Mouse (Mus musculus) kidney, postnatal 25 days (tissue): ENCODE measurements around the gene Zfp827.

Source experiments
- DNase-seq, 2 experiments: peaks; one replicate each; pipeline ENCODE4 v3.0.0; 2021; ENCODE audit warnings: mixed read lengths in 2 of 2

The Zfp827 gene

GRCm38 (mm10) chr8:79027977-79028487, at the start of gene Zfp827:
Gene Zfp827, plus strand, starts transcription at chr8:79028437.
- peak; percentile 81 to 89 for DNase-seq

DNA sequence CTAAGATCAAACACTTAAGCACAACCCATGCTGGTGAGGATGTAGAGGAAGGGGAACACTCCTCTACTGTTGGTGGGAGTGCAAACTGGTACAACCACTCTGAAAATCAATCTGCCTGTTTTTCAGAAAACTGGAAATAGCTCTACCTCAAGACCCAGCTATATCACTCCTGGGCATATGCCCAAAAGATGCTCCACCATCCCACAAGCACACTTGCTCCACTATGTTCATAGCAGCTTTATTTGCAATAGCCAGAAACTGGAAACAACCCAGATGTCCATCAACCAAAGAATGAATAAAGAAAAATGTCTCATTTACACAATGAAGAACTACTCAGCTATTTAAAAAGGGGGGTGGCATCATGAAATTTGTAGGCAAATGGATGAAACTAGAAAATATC, 23.9 kb upstream of the Zfp827 start:
- no peak for DNase-seq

DNA sequence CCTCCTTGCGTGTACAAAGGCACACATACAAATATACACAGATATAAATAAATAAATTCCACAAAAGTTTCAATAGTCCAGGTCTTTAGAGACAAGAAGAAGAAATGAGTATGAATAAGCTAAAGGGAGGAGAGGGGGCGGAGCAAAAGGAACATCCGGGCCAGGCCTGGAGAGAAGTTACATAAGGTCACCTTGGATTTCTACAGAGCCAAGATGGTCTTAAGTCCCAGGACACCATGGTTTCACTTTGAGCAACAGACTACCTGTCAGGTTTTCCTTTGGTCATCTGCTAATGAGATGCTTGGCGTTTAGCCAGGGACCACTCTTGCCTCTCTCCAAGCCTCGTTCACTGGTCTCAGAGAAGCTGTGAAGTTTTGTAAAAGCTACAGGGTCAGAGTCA, 13.2 kb upstream of the Zfp827 start:
- DNase-seq, result no peak

GRCm38 (mm10) chr8:79016076-79016475, 12.2 kb upstream of the Zfp827 start:
- DNase-seq, result no peak

GRCm38 (mm10) chr8:79016583-79016982, 11.7 kb upstream of the Zfp827 start:
- DNase-seq, result no peak

- no peak for DNase-seq
Observed at GRCm38 (mm10) chr8:79023922-79024321, 4.3 kb upstream of the Zfp827 start.

DNA sequence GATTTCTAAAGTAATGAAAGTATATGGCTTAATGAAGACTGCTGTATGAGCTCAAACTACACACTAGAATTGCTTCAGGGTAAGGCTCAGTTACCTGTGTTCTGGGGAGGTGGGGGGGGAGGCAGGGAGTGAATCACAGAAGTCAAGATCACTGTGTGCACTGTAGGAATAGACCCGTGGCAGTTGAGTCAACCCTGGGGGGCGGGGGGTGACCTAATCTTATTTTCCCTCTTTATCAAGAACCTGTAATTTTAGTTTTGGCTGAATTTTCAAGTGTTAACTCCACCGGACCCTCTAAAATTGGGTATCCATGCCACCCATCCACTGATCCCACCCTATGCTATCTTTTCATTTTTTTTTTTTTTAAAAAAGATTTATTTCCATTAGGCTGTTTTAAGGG, 918 bp upstream of the Zfp827 start:
- no peak for DNase-seq

DNA sequence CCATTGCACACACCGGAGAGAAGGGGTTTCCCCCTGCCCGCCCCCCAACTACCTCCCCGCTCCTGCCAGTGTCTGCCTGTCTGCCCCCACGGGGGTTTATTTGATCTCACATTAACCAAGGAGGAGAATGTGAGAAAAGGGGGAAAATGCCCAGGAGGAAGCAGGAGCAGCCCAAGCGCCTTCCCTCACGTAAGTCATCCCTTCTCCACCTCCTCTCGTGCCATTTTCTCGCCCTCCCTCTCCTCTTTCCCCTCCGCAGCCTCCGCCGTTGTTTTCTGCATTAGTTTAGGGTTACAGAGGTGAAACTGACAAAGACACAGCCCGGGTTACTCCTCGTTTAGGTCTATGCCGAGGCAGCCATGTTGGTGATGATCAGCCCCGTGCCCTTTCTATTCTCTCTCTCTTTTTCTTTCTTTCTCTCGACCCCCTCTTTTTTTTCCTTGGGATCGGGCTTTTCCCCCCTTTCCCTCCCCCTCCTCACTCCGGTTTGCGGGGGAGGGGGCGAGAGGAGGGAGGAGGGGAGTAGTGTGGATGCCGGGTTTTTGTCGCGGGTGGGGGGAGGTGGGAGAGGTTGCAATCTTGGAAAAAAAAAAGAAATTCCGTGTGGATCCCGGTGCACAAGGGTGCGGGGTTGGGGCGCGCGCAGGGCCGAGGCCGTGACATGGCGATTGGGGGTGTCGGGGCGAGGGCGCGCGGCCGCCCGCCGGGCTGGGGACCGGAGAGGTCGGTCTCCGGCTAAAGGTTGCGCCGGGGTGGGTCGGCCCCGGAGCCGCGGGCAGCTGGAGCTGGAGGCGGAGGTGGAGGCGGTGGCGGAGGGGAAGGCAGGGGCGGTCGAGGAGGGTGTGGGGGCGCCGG, 531 bp downstream of the Zfp827 start:
- DNase-seq, result peak; percentile 51 to 79

DNA sequence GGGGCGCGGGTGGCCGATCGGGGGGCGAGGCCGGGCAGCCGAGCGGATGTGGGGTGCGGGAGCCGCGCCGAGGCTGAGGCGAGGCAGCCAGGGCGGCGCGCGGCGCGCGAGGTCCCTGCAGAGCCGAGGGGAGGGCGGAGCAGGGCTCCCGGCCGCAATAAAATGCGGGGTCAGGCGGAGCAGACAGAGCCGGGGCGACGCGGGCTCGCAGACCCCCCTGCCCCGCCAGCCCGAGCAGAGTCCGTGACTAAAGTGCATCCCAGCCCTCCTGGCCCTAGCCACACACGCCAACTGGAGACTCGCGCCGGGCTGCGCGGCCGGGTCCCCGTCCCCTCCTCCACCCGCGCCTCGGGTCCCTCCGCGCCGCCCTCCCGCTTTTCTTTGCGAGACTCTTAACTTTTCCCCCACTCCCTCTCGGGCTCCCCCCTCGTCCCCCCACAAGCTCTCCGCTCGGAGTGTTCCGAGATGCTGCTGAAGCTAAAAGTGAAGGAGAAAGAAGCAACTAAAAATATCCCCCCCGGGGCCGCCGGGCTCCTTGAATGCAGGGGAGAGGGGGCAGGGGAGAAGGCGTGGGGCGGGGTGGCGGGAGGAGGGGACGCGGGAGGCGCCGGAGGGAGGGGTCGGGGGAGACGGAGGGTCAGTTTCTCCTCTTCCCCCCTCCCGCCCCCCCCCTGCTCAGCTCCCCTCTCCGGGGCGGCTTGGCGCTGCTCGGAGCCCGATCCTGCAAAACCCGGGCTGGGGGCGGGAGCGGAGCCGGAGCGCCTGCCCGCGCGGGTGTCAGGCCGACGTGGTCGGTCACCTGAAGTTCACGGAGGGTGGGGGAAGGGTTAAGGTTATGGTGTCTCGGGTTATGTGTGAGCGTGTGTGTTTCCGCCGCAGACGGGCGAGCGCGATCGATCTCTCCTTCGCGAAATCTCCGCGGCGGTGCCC, 1.4 kb downstream of the Zfp827 start:
- peak; percentile 70 to 87 for DNase-seq

DNA sequence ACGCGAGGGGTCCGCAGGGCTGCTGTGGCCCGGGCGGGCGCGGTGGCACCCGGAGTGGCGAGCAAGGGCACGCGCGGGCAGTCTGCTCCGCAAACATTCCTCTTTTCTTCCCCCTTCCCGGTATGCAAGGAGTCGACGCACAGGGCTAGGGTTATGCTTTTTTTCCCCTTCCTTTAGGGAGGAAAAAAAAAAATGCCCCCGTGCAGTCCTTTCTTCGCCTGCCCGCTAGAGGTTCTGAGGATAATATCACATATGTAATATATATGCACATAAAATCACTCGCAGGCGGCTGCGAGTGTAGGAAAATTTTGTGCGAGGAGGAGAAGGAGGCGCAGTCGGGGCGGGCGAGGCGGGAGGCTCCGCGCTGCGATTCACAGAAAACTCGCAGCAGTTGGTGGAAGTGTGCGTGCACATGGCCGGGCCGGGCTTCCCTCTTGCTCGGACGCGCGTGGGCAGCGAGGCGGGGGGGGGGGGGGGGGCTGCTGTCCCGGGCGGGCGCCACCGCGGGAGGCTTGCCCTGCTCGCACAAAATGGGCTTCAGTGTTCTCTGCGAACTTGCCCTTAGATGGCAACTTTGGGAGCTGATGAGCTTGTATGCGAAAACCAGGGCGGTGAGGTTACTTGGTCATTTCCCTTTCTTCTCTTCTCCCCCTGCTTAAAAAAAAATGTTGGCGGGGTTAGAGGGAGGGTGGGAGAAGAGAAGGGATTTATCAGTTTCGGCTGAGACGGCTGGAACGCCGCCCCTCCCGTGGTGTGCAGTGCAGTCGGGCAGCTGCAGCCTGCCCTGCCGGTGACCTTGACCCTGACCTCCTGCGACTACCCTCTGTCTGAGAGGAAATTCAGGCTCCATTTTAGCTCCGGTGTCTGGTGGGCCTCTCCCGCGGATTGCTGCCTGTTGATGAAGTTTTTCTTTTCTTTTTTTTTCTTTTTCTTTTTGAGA, 2.4 kb downstream of the Zfp827 start:
- peak; percentile 78 to 85 for DNase-seq

DNA sequence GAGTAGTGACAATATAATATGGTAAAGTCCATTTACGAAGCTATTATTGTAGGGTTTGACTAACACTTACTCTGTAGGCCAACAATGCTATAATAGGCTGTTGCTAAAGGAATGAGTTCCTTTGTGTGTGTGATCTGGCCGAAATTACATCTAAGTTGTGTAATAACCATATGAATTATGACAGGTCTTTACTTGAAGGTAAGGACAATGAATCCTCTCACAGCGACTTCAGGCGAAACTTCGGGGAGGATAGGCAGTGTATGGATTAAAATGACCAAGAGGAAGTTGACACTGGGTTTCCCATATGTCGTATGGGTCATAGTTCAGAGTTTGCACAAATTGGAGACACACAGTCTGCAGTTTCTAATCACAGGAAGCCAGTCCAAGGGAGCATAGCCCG, 9.3 kb downstream of the Zfp827 start:
- no peak for DNase-seq

DNA sequence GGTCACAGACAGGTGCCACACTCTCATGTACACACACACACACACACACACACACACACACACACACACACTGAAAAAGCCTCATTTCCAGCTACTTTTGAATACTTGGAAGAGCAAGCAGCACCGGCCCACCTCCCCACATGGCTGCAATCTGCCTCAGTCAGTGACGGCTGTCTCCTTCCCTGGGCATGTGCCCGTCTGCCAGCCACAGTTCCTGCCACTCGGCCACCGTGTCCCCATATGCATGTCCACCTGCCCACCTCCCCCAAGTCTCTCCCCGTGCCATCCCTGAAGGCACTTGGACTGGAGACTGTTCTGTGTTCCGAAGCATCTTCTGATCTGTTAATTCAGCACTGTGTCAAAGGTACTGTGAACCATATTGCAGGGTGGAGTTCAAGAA, 9.8 kb downstream of the Zfp827 start:
- no peak for DNase-seq

GRCm38 (mm10) chr8:79041429-79041828, 13.2 kb downstream of the Zfp827 start:
- DNase-seq, result no peak

DNA sequence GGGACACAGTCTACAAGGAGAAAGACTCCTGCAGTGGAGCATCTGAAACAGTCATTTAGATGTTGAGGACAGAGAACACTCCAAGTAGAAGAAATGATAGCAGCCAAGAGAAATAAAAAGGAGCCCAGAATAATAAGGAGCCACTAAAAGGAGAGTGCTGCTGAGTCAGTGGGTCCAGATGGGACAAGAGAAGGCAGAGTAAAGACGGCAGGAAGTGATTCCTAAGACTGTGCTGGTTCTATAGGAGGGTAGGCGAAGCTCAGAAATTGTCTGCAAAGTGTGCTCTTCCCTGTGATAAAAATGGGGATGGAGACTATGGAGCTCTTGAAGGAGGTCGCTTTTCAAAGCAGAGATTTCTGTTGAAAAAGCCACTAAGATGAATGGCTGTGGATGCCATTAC, 14.0 kb downstream of the Zfp827 start:
- no peak for DNase-seq

DNA sequence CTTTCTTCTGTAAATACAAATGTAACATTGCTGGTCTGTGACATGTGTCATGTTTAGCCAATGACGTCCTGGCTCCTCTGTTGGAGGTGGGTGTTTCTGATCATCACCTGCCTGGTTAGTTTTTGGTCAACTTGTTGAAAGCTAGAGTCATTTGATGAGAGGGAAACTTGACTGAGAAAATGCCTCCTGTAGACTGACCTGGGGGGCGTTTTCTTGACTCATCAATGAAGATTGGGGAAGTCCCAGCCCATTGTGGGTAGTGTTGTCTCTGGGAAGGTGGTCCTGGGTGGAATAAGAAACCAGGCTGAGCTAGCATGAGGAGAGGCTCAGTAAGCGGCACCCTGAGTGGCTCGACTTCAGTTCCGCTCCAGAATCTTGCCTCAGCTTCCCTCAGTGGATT, 16.4 kb downstream of the Zfp827 start:
- DNase-seq, result no peak

DNA sequence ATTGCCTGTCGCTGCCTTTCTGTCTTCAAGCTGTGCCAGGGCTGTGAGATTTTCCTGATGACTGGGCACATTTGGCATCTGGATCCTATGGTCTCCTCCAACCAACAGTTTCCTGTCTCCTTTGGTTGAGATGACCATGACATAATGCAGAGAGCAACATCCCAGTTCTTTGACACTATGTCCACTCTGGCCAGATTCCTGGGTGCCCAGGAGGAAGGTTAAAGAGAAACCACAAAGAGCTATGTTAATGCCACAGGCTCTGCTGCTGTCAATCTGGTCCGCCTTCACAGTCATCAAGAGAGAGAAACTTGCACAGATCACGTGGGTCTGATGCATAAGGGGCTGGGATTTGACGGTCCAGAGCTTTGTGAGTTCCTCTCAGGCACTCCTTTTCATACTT, 18.4 kb downstream of the Zfp827 start:
- DNase-seq, result no peak

- peak in 1 of 2 experiments; percentile 11 for DNase-seq
Observed at GRCm38 (mm10) chr8:79048388-79049005, 20.3 kb downstream of the Zfp827 start.

DNA sequence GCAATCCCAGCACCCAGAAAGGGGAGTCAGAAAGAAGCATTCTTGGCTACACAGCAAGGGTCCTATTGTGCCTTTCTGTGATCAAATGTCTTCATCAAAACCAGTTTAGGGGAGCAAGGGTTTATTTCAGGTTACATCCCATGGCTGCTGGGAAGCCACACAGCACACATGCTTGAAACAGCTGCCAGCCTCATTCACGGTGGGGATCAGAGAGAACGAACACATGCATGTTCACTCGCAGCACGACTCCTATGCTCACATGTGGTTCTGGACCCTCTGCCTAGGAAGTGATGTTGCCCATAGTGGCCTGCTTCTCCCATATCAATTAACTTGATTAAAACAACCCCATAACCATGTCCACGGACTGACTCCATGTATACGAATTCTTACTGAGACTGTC, 26.0 kb downstream of the Zfp827 start:
- DNase-seq, result no peak

DNA sequence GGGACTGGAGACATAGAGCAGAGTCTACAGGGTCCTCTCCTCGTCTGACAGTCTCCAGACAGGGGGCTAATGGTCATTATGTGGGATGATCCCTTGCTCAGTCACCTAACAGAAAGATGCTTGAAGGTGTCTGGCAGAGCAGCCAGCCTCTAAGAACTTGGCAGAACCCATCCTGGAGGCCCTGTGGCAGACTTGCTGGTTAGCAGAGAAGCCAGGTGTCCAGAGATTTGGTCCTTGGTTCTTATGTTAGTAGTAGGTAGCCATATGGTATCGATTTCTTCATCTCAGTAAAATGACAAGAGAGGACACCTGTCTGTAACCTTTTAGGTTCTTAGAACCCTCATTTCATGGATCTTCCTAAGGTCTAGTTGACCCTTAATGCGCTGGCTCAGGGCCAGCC, 28.9 kb downstream of the Zfp827 start:
- no peak for DNase-seq

GRCm38 (mm10) chr8:79059361-79059760, 31.1 kb downstream of the Zfp827 start:
- no peak for DNase-seq

DNA sequence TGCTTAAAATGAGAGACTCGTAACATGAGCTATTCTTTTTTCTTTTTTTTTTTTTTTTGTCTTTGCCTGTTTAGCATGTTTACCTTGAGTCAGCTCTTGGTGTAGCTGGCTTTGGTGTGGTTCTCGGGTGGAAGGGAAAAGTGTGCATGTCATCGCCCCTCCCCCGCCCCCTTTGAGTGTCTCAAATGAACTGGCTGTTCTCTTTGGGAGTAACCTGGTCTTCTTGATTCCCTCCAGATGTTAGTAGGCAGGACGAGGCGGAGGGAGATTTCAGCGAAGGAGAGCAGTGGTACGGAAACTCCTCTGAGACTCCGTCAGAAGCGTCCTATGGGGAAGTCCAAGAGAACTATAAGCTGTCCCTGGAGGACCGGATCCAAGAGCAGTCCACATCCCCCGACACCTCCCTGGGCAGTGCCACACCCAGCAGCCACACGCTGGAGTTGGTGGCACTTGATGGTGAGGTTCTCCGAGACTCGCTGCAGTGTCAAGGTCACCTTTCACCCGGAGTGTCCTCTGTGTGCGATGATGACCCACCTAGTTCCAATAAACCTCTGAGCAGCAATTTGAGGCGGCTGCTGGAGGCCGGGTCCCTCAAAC, 31.9 kb downstream of the Zfp827 start:
- no peak for DNase-seq

DNA sequence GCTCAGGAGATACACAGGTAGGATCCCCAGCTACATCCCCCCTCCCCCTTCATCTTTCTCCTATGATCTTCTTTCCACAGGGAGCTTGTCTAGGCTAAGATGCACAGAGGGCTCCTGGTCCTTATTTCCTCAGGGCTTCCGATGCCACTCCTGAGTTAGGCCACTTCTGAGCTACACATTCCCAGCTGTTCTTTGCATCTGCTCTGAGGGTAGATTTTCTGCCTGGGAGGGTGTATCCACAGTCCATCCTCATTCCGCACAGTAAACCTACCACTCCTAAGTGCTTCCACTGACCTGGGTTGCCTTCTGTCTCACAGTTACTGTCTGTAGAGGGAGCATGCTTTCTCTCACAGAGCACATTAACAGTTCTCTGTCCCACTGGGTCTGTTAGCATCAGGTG, 37.7 kb downstream of the Zfp827 start:
- DNase-seq, result no peak
